Mouse (Mus musculus) small intestine, adult 2 months (tissue): ENCODE results near the gene Cpa1.

Experiments used
- CTCF ChIP-seq: fragments of 200-500 bp; IDR thresholded peaks from 2 replicates; pipeline ENCODE4 v1.5.1; 2012; ENCODE audit warnings: low read depth, mild to moderate bottlenecking, control low read depth, inconsistent platforms, low read length, moderate library complexity, mixed read lengths; ENCODE audit not compliant: insufficient replicate concordance, insufficient read length; ENCODE audit errors: extremely low read depth
- POLR2A ChIP-seq: fragments of 200-500 bp; IDR thresholded peaks from 2 replicates; pipeline ENCODE4 v1.6.1; 2012; ENCODE audit warnings: low read depth, mild to moderate bottlenecking, control low read depth, inconsistent platforms, low read length, moderate library complexity

- TF ChIP-seq CTCF (no peak), POLR2A (no peak)
Measured at GRCm38 (mm10) chr6:30610710-30611109, 28.3 kb upstream of the Cpa1 start, which contains the start of gene Cpa5.
